Comparison of ENCODE assay signal across 8 mouse cellular contexts in the genomic region with DNA sequence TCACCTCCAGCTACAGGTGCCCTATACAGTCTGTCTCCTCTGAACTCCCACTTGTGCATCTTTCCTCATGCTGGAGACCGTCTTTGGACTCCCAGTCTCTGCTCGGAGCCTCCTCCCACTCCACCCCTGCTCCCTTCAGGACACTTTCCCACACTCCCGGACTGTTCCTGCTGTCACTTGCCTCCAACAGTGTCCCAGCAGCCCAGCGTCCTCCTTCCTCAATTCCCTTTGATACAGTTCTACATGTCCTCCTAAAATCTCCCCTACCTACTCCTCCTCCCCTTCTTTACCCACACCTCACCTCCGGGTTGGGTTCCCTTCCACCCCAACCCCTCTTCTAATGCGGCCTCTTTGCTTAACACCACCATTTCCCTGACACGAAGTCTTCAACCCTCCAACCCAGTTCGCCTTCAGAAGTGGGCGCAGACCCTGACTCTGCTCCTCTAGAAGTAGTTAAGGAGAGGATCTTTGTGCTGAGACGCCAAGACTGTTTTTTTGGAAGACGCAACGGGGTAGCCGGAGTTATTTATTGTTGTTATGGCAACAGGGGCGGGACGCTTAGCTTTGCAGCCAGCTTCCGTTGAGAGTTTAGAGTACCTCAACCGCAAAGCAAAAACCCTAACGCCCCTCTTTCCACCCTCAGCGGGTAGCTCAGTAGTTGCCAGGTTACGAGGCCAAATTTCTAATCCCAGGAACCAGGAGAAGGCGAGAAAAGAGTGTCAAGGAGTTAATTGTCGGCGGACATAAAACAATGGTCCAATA. TPM values are rescaled to one million over a fixed set of nuclear protein-coding genes. Genes with fewer than 3 reads are reported as not detected.
A peak's percentile ranks its signal among the peaks of the same experiment; 100 is the strongest.
DNase-seq lines count a peak whose midpoint lies in the region; ATAC-seq and TF ChIP-seq lines count a peak whose summit lies in the region.

TSS of gene Lrrc23 (minus strand) at position 506 of the 762 bp plus-strand sequence.

- TF ChIP-seq CTCF in cortical plate, adult 2 months (IDR thresholded peaks at IDR 0.05; ENCODE audit: extremely low read depth, insufficient read depth, low read length) = no peak

- WGBS in heart, embryonic 15.5 days = 1% methylated on average over 23 of the region's 23 CpGs
- 3% methylated on average over 23 of the region's 23 CpGs for WGBS in stomach, embryonic 16.5 days

- no peak for TF ChIP-seq POLR2A in cortical plate, adult 2 months (IDR thresholded peaks at IDR 0.05; ENCODE audit: extremely low read depth, insufficient read depth, low read length)

- H3K4me2 ChIP-seq in heart, embryonic 15.5 days = peak within 1 kb of the TSS; percentile 69
- peak within 1 kb of the TSS; percentile 55 for H3K4me2 ChIP-seq in stomach, embryonic 16.5 days (ENCODE audit: low read depth, low read length)

- peaks cover 8% of the 10 kb centered on the region; the same call in 1 of the 2 replicates for H3K27me3 ChIP-seq in heart, embryonic 15.5 days
- H3K27me3 ChIP-seq in megakaryocyte, embryonic 14.5 days (replicated peaks) = peaks cover 41% of the 10 kb centered on the region
- peaks cover 10% of the 10 kb centered on the region for H3K27me3 ChIP-seq in stomach, embryonic 16.5 days (ENCODE audit: control insufficient read depth, insufficient read depth, low read length)

- no peak for ATAC-seq in heart, embryonic 15.5 days (replicated peaks; ENCODE audit: insufficient number of reproducible peaks, insufficient read depth, low FRiP score, low read depth)
- ATAC-seq in stomach, embryonic 16.5 days (ENCODE audit: insufficient read depth, low FRiP score) = no peak; the same call in 1 of the 2 replicates

- no peaks in the 10 kb centered on the region for H3K9me3 ChIP-seq in heart, embryonic 15.5 days (replicated peaks)
- H3K9me3 ChIP-seq in megakaryocyte, embryonic 14.5 days = peaks cover 14% of the 10 kb centered on the region
- no peaks in the 10 kb centered on the region for H3K9me3 ChIP-seq in stomach, embryonic 16.5 days (replicated peaks; ENCODE audit: control insufficient read depth, low read length)

- peaks cover 7% of the 10 kb centered on the region for H3K4me1 ChIP-seq in cortical plate, adult 2 months (ENCODE audit: control insufficient read depth, insufficient read depth, low read length)
- peaks cover 11% of the 10 kb centered on the region for H3K4me1 ChIP-seq in heart, embryonic 15.5 days (replicated peaks)
- H3K4me1 ChIP-seq in megakaryocyte, embryonic 14.5 days = peaks cover 32% of the 10 kb centered on the region
- peaks cover 14% of the 10 kb centered on the region; the same call in 1 of the 2 replicates for H3K4me1 ChIP-seq in stomach, embryonic 16.5 days (ENCODE audit: control insufficient read depth, insufficient read depth, low read length)

- DNase-seq in left cerebral cortex, postnatal 10 days (ENCODE audit: extremely low spot score in 1 of 2, low spot score in 2 of 2) = peak; percentile 58 to 62
- DNase-seq in left cerebral cortex, adult 11 months (ENCODE audit: low spot score) = no peak
- peak; percentile 63 for DNase-seq in kidney, postnatal 14 days
- DNase-seq in left cerebral cortex, adult 9 months (ENCODE audit: low spot score in 2 of 2) = no peak

- H3K4me3 ChIP-seq in cortical plate, adult 2 months (ENCODE audit: insufficient read depth, low read length) = 0 out of 2 replicates have a peak within 1 kb of the TSS, but pooled peaks have one; percentile 5
- peak within 1 kb of the TSS; percentile 46 for H3K4me3 ChIP-seq in heart, embryonic 15.5 days
- H3K4me3 ChIP-seq in megakaryocyte, embryonic 14.5 days (replicated peaks) = peak within 1 kb of the TSS; percentile 77
- H3K4me3 ChIP-seq in stomach, embryonic 16.5 days (replicated peaks; ENCODE audit: low read length) = peak within 1 kb of the TSS; percentile 43

- intact Hi-C loops in left cerebral cortex, postnatal 10 days (cut with DNase I) = no loop called here

- H3K9ac ChIP-seq in heart, embryonic 15.5 days = no peak within 1 kb of the TSS
- H3K9ac ChIP-seq in stomach, embryonic 16.5 days (ENCODE audit: low read length) = peak within 1 kb of the TSS; percentile 7

- H3K27ac ChIP-seq in cortical plate, adult 2 months (ENCODE audit: insufficient read depth, low read length) = no peak within 1 kb of the TSS
- H3K27ac ChIP-seq in heart, embryonic 15.5 days = no peak within 1 kb of the TSS
- no peak within 1 kb of the TSS for H3K27ac ChIP-seq in stomach, embryonic 16.5 days (ENCODE audit: low read length)

- no peaks in the 10 kb centered on the region for H3K36me3 ChIP-seq in heart, embryonic 15.5 days
- H3K36me3 ChIP-seq in megakaryocyte, embryonic 14.5 days (replicated peaks; ENCODE audit: low read length) = no peaks in the 10 kb centered on the region
- no peaks in the 10 kb centered on the region for H3K36me3 ChIP-seq in stomach, embryonic 16.5 days (ENCODE audit: control insufficient read depth, insufficient read depth, low read length)

RNA-seq across cellular contexts. Expression of gene Lrrc23, which starts in this region (rescaled TPM):
- total RNA-seq in left cerebral cortex, postnatal 10 days (2021) = under 1 TPM; 0.41 to 0.77 TPM
- polyA plus RNA-seq in cortical plate, adult 2 months (2012; rRNA removed) = 2.4 and 5.0 TPM in 2 replicates
- 0.83 and 1.0 TPM in 2 replicates for polyA plus RNA-seq in heart, embryonic 15.5 days (2015; fragmentation: Nextera tagmentation; extraction: Ambion mirVana)
- polyA plus RNA-seq in megakaryocyte, embryonic 14.5 days (2012; ENCODE audit: insufficient read depth, low replicate concordance) = not detected in 2 replicates
- polyA plus RNA-seq in stomach, embryonic 16.5 days (2015; fragmentation: Nextera tagmentation; extraction: Ambion mirVana) = 0.53 and 0.65 TPM in 2 replicates

Comparison
In these comparisons a context has a peak if more than half of its experiments do, and no peak if none do; other contexts are left out.
1. Peak in DNase-seq in left cerebral cortex, postnatal 10 days; RNA of the gene not detected or under 1 TPM.
2. H3K4me3 ChIP-seq: peak in every context shown above with its lines; median percentile 77 in megakaryocyte, embryonic 14.5 days; 46 in heart, embryonic 15.5 days; 43 in stomach, embryonic 16.5 days; 5 in cortical plate, adult 2 months.